Mouse (Mus musculus) left cerebral cortex, postnatal 10 days (tissue): ENCODE data around the gene Pja2. TPM values are rescaled to one million over a fixed set of nuclear protein-coding genes. Genes with fewer than 3 reads are reported as not detected.

Experiments used
- microRNA-seq: library from miRNA; unstranded; fragments of <30 nt; microRNA quantifications from one replicate; pipeline ENCODE4 v1.2.0, GENCODE M21; 2022
- total RNA-seq, 2 experiments: library from RNA; stranded (reverse); gene quantifications; 2 replicates each; pipeline ENCODE4 v1.2.3; 2021

Pja2 gene
- total RNA-seq, 2 experiments from 2014 or later = 361 to 375 TPM

Small RNA genes lying within 50 kb of the gene (microRNA-seq; reads per million reads assigned to microRNA genes)
- gene Gm24194 = not detected
